Mouse (Mus musculus) embryonic facial prominence, embryonic 15.5 days (tissue): Measurements from ENCODE around the gene Cbln1. TPM values are rescaled to one million over a fixed set of nuclear protein-coding genes. Genes with fewer than 3 reads are reported as not detected.

Source experiments
- ATAC-seq: fragments of 200-750 bp; cut with Nextera tagmentation; 2 replicates; pipeline ENCODE4 v1.8.0; 2017; ENCODE audit warnings: low read depth, moderate TSS enrichment; ENCODE audit not compliant: insufficient number of reproducible peaks, low FRiP score, low TSS enrichment
- H3K27ac ChIP-seq: fragments of 300-500 bp; sonication (generic); replicated peaks from 2 replicates; pipeline ENCODE4 v1.5.1; 2015; ENCODE audit warnings: mild to moderate bottlenecking, inconsistent platforms
- H3K27me3 ChIP-seq: fragments of 300-500 bp; sonication (generic); 2 replicates; pipeline ENCODE4 v1.6.1; 2015; ENCODE audit warnings: inconsistent platforms
- H3K36me3 ChIP-seq: fragments of 300-500 bp; sonication (generic); 2 replicates; pipeline ENCODE4 v1.6.1; 2015; ENCODE audit warnings: mild to moderate bottlenecking, inconsistent platforms
- H3K4me1 ChIP-seq: fragments of 300-500 bp; sonication (generic); 2 replicates; pipeline ENCODE4 v1.6.1; 2015; ENCODE audit warnings: inconsistent platforms
- H3K4me2 ChIP-seq: fragments of 300-500 bp; sonication (generic); replicated peaks from 2 replicates; pipeline ENCODE4 v1.6.1; 2015; ENCODE audit warnings: mild to moderate bottlenecking, inconsistent platforms
- H3K4me3 ChIP-seq: fragments of 300-500 bp; sonication (generic); replicated peaks from 2 replicates; pipeline ENCODE4 v1.5.1; 2015; ENCODE audit warnings: mild to moderate bottlenecking, inconsistent platforms
- H3K9ac ChIP-seq: fragments of 300-500 bp; sonication (generic); 2 replicates; pipeline ENCODE4 v1.6.1; 2015; ENCODE audit warnings: inconsistent platforms
- H3K9me3 ChIP-seq: fragments of 300-500 bp; sonication (generic); replicated peaks from 2 replicates; pipeline ENCODE4 v1.6.1; 2016; ENCODE audit warnings: inconsistent platforms
- WGBS: fragments of 180-500 bp; shearing (Covaris S2); methylation state at CpG from one replicate; pipeline ENCODE4 v1.1.7; 2015; 5-methylcytosine and 5-hydroxymethylcytosine counted together
- polyA plus RNA-seq: library from polyadenylated mRNA; unstranded; fragments of >200 nt; fragmentation: Nextera tagmentation; extraction: Ambion mirVana; gene quantifications from 2 replicates; pipeline ENCODE4 v1.2.1, GENCODE M21; 2015

Gene Cbln1
- polyA plus RNA-seq, 1 experiment from 2014 or later = 0.61 TPM

- H3K9me3 ChIP-seq = no peaks in the 10 kb centered on the region
- WGBS = 69% methylated on average over 5 of the region's 5 CpGs
- ATAC-seq = no peak
Observed at GRCm38 (mm10) chr8:87489841-87490415, 17.5 kb upstream of the Cbln1 start.

GRCm38 (mm10) chr8:87481396-87481795, 9.0 kb upstream of the Cbln1 start:
- Histone ChIP-seq H3K27ac (no peak overlapping the region), H3K9me3 (no peaks in the 10 kb centered on the region), H3K4me1 (no peaks in the 10 kb centered on the region), H3K4me2 (no peak overlapping the region), H3K9ac (no peak overlapping the region), H3K27me3 (peaks cover 15% of the 10 kb centered on the region; the same call in 1 of the 2 replicates), H3K36me3 (no peaks in the 10 kb centered on the region), H3K4me3 (no peak overlapping the region)
- 57% methylated on average over 1 of the region's 1 CpGs for WGBS
- ATAC-seq = no peak

More at GRCm38 (mm10) chr8:87489841-87490415, 17.5 kb upstream of the Cbln1 start:
- no peaks in the 10 kb centered on the region for H3K36me3 ChIP-seq
- H3K27ac ChIP-seq = no peak overlapping the region
- H3K4me2 ChIP-seq = no peak overlapping the region
- no peak overlapping the region for H3K9ac ChIP-seq
- H3K4me3 ChIP-seq = no peak overlapping the region
- no peaks in the 10 kb centered on the region for H3K27me3 ChIP-seq
- no peaks in the 10 kb centered on the region for H3K4me1 ChIP-seq

- ATAC-seq = no peak
- no peak overlapping the region for H3K4me3 ChIP-seq
- H3K9ac ChIP-seq = no peak overlapping the region
- no peak overlapping the region for H3K4me2 ChIP-seq
- WGBS = 65% methylated on average over 3 of the region's 3 CpGs
- peaks cover 4% of the 10 kb centered on the region for H3K4me1 ChIP-seq
- no peaks in the 10 kb centered on the region for H3K36me3 ChIP-seq
- H3K27ac ChIP-seq = no peak overlapping the region
- H3K9me3 ChIP-seq = no peaks in the 10 kb centered on the region
- peaks cover 42% of the 10 kb centered on the region for H3K27me3 ChIP-seq
Observed at GRCm38 (mm10) chr8:87478221-87478620, 5.8 kb upstream of the Cbln1 start.

- no peak overlapping the region for H3K9ac ChIP-seq
- H3K27ac ChIP-seq = no peak overlapping the region
- no peaks in the 10 kb centered on the region for H3K9me3 ChIP-seq
- peaks cover 12% of the 10 kb centered on the region for H3K4me1 ChIP-seq
- H3K27me3 ChIP-seq = peaks cover 50% of the 10 kb centered on the region
- 57% methylated on average over 3 of the region's 3 CpGs for WGBS
- no peak overlapping the region for H3K4me3 ChIP-seq
- no peak for ATAC-seq
- no peaks in the 10 kb centered on the region for H3K36me3 ChIP-seq
- H3K4me2 ChIP-seq = no peak overlapping the region
Observed at GRCm38 (mm10) chr8:87477102-87477645, 4.8 kb upstream of the Cbln1 start.

GRCm38 (mm10) chr8:87475551-87475950, 3.1 kb upstream of the Cbln1 start:
- ATAC-seq = no peak
- H3K27me3 ChIP-seq = peaks cover 67% of the 10 kb centered on the region
- H3K4me2 ChIP-seq = no peak overlapping the region
- H3K9me3 ChIP-seq = no peaks in the 10 kb centered on the region
- no peak overlapping the region for H3K4me3 ChIP-seq
- H3K9ac ChIP-seq = no peak overlapping the region
- H3K27ac ChIP-seq = no peak overlapping the region
- H3K36me3 ChIP-seq = no peaks in the 10 kb centered on the region
- peaks cover 27% of the 10 kb centered on the region for H3K4me1 ChIP-seq
- 34% methylated on average over 3 of the region's 3 CpGs for WGBS

- Histone ChIP-seq H3K27ac (no peak overlapping the region), H3K4me2 (no peak overlapping the region), H3K4me3 (no peak overlapping the region), H3K27me3 (peaks cover 77% of the 10 kb centered on the region), H3K9ac (no peak overlapping the region), H3K9me3 (no peaks in the 10 kb centered on the region), H3K4me1 (peaks cover 34% of the 10 kb centered on the region), H3K36me3 (no peaks in the 10 kb centered on the region)
- WGBS = 59% methylated on average over 8 of the region's 8 CpGs
- no peak for ATAC-seq
Observed at GRCm38 (mm10) chr8:87474379-87474778, 2.0 kb upstream of the Cbln1 start.

- H3K36me3 ChIP-seq = no peaks in the 10 kb centered on the region
- H3K9me3 ChIP-seq = no peaks in the 10 kb centered on the region
- no peak overlapping the region for H3K27ac ChIP-seq
- 40% methylated on average over 2 of the region's 2 CpGs for WGBS
- H3K4me1 ChIP-seq = peaks cover 37% of the 10 kb centered on the region
- H3K9ac ChIP-seq = no peak overlapping the region
- no peak for ATAC-seq
- H3K27me3 ChIP-seq = peaks cover 81% of the 10 kb centered on the region
- H3K4me2 ChIP-seq = no peak overlapping the region
- H3K4me3 ChIP-seq = no peak overlapping the region
Observed at GRCm38 (mm10) chr8:87473940-87474339, 1.5 kb upstream of the Cbln1 start.

GRCm38 (mm10) chr8:87473314-87473713, 905 bp upstream of the Cbln1 start:
- WGBS = under 1% methylated on average over 30 of the region's 30 CpGs
- Histone ChIP-seq H3K9ac (no peak overlapping the region), H3K4me2 (peak overlapping the region; percentile 97), H3K4me1 (peaks cover 43% of the 10 kb centered on the region), H3K9me3 (no peaks in the 10 kb centered on the region), H3K27ac (no peak overlapping the region), H3K36me3 (no peaks in the 10 kb centered on the region), H3K27me3 (peaks cover 83% of the 10 kb centered on the region), H3K4me3 (peak overlapping the region; percentile 51)
- no peak for ATAC-seq

- Histone ChIP-seq H3K4me2 (peak overlapping the region; percentile 97), H3K27me3 (peaks cover 91% of the 10 kb centered on the region), H3K4me3 (peak overlapping the region; percentile 51), H3K9me3 (no peaks in the 10 kb centered on the region), H3K36me3 (no peaks in the 10 kb centered on the region), H3K27ac (no peak overlapping the region), H3K4me1 (peaks cover 43% of the 10 kb centered on the region), H3K9ac (no peak overlapping the region)
- 1% methylated on average over 36 of the region's 36 CpGs for WGBS
- peak; percentile 40; the same call in 1 of the 2 replicates for ATAC-seq
Observed at GRCm38 (mm10) chr8:87471603-87472270, 672 bp downstream of the Cbln1 start.

GRCm38 (mm10) chr8:87470834-87471602, 1.4 kb downstream of the Cbln1 start:
- H3K9ac ChIP-seq = no peak overlapping the region
- H3K27ac ChIP-seq = no peak overlapping the region
- H3K4me2 ChIP-seq = peak overlapping the region; percentile 35
- H3K4me1 ChIP-seq = peaks cover 43% of the 10 kb centered on the region
- no peak for ATAC-seq
- H3K4me3 ChIP-seq = peak overlapping the region; percentile 51
- no peaks in the 10 kb centered on the region for H3K9me3 ChIP-seq
- H3K36me3 ChIP-seq = no peaks in the 10 kb centered on the region
- 2% methylated on average over 32 of the region's 32 CpGs for WGBS
- peaks cover 95% of the 10 kb centered on the region for H3K27me3 ChIP-seq
